Mouse (Mus musculus) G1E (cell line): ENCODE results near the gene Dhrs9. TPM values are rescaled to one million over a fixed set of nuclear protein-coding genes. Genes with fewer than 3 reads are reported as not detected.
"Not testable (repeated sequence)": the region's sequence is repeated elsewhere in the genome, so short reads cannot be mapped to it uniquely, and the experiment has no call there.

Experiments used
- ATAC-seq: 2 replicates; pipeline ENCODE4 v1.8.0; 2016; ENCODE audit warnings: mild to moderate bottlenecking; ENCODE audit not compliant: insufficient number of reproducible peaks, poor library complexity, low FRiP score, severe bottlenecking; ENCODE audit errors: extremely low read depth
- DNase-seq: peaks from one replicate; pipeline ENCODE4 v3.0.0; 2012; ENCODE audit warnings: low spot score
- H3K27me3 ChIP-seq: 2 replicates; pipeline ENCODE4 v1.6.1; 2012; ENCODE audit warnings: mild to moderate bottlenecking, low read length, inconsistent platforms; ENCODE audit not compliant: insufficient read depth
- H3K36me3 ChIP-seq: replicated peaks from 2 replicates; pipeline ENCODE3; 2012; ENCODE audit warnings: mild to moderate bottlenecking, inconsistent platforms
- H3K4me1 ChIP-seq: 2 replicates; pipeline ENCODE4 v1.6.1; 2012; ENCODE audit warnings: low read depth, low read length, inconsistent platforms, mixed read lengths; ENCODE audit not compliant: insufficient read depth
- H3K4me3 ChIP-seq: 2 replicates; pipeline ENCODE4 v1.5.1; 2012; ENCODE audit warnings: low read depth, mild to moderate bottlenecking, inconsistent platforms, low read length, moderate library complexity, mixed read lengths
- H3K9me3 ChIP-seq: replicated peaks from 2 replicates; pipeline ENCODE4 v1.6.1; 2012; ENCODE audit warnings: inconsistent platforms
- CTCF ChIP-seq: IDR thresholded peaks from 2 replicates; pipeline ENCODE4 v1.5.1; 2012; ENCODE audit warnings: low read depth, low read length, inconsistent platforms, mixed read lengths
- GATA1 ChIP-seq: IDR thresholded peaks from 2 replicates; pipeline ENCODE4 v1.6.1; 2012; ENCODE audit warnings: borderline replicate concordance, low read length, inconsistent platforms, mixed read lengths
- GATA2 ChIP-seq: IDR thresholded peaks from 2 replicates; pipeline ENCODE4 v1.6.1; 2012; ENCODE audit warnings: low read depth, low read length, inconsistent platforms, borderline replicate concordance
- POLR2AphosphoS5 ChIP-seq: IDR thresholded peaks from 2 replicates; pipeline ENCODE4 v1.6.1; 2012; ENCODE audit warnings: low read depth, low read length, inconsistent platforms; ENCODE audit not compliant: insufficient replicate concordance
- TAL1 ChIP-seq: conservative IDR thresholded peaks from 2 replicates; pipeline ENCODE4 v1.6.1; 2012; ENCODE audit warnings: low read depth, low read length, inconsistent platforms, mixed read lengths
- polyA plus RNA-seq: library from polyadenylated mRNA; stranded (reverse); fragments of >175 nt; gene quantifications from 2 replicates; pipeline ENCODE4 v1.2.3, GENCODE M21; 2012
- total RNA-seq, 2 experiments: library from RNA; stranded (forward) in 1 of 2; stranded (reverse) in 1 of 2; fragments of 200-1000 nt in 1 of 2; fragments of >200 nt in 1 of 2; fragmentation: Nextera tagmentation in 1 of 2; gene quantifications; 2 replicates each; pipeline ENCODE4 v1.2.3; 2014 to 2017

Gene Dhrs9
- total RNA-seq (2014; fragmentation: Nextera tagmentation) (not detected in 2 replicates), total RNA-seq (2017) (0.12 and 0.16 TPM in 2 replicates), polyA plus RNA-seq (not detected in 2 replicates)

DNA sequence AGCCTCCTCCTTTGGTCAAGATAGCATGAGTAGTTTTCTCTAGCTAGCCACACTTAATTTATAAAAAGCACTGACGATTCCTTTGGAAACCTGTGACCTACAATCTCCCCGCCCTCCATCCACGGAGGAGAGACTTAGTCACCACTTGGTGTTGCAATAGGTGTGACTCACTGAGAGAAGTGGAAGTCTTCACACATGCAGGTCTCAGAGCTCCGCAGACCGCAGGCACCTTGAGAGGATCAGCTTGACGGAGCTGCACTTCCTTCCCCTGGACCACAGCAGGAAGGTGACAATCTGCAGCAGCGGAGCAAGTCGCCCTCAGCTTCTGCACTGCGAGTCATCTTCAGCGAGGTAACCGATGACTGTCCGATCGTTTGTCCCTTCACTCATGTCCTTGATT lies at the start of gene Dhrs9:
Gene Dhrs9, plus strand, starts transcription at position 165 of the 400 bp plus-strand sequence.
- Histone ChIP-seq H3K36me3 (no peaks in the 10 kb centered on the region), H3K9me3 (no peaks in the 10 kb centered on the region), H3K27me3 (peaks cover 3% of the 10 kb centered on the region; the same call in 1 of the 2 replicates), H3K4me3 (no peak within 1 kb of the TSS), H3K4me1 (no peaks in the 10 kb centered on the region)
- ATAC-seq (no peak), DNase-seq (no peak)
- no peak for TF ChIP-seq TAL1
- no peak for TF ChIP-seq GATA1
- no peak for TF ChIP-seq GATA2
- TF ChIP-seq CTCF: no peak
- TF ChIP-seq POLR2AphosphoS5: no peak

DNA sequence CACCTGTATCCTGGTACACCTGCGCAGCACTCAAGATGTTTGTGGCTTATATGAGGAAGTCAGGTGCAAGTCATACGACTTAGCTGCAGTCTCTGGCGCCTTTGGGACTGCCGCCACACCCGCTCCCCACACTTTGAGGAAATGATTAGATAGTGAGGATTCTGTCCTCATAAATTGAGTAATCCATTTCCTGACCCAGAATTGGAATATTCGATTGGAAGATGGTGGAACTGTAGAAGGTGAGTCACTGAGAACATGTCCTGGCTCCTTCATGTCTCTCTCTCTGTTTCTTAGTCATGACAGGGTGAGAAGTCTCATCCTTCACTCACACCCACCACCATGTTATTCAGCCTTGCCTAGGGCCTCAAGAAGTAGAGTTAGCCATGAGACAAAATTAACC lies 48.7 kb upstream of the Dhrs9 start:
- not testable (repeated sequence) for DNase-seq, H3K4me1 ChIP-seq, H3K36me3 ChIP-seq, H3K4me3 ChIP-seq, H3K9me3 ChIP-seq, ATAC-seq, H3K27me3 ChIP-seq

DNA sequence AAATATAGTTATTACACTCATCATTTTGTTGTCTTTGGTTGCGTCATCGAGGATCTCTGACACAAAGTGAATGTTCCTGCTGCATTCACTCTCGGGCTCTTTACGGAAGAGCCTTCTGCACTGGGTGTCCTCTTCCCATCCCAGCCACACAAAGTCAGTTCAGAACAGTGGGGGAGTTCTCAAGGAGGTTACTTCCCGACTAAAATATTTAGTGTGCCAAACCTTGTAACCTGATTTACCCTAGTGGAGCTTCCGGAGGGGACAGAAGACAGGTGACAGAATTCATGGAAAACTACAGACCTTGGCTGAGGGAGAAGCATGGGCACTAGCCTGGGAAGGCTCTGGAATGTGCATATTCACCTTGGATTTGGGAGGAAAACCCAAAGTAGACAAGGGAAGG lies 38.7 kb upstream of the Dhrs9 start:
- Histone ChIP-seq H3K27me3 (0 out of 2 replicates have a peak, but pooled peaks cover 5% of the 10 kb centered on the region), H3K36me3 (no peaks in the 10 kb centered on the region)
- TF ChIP-seq POLR2AphosphoS5 (no peak), GATA1 (no peak), TAL1 (no peak), GATA2 (no peak)

DNA sequence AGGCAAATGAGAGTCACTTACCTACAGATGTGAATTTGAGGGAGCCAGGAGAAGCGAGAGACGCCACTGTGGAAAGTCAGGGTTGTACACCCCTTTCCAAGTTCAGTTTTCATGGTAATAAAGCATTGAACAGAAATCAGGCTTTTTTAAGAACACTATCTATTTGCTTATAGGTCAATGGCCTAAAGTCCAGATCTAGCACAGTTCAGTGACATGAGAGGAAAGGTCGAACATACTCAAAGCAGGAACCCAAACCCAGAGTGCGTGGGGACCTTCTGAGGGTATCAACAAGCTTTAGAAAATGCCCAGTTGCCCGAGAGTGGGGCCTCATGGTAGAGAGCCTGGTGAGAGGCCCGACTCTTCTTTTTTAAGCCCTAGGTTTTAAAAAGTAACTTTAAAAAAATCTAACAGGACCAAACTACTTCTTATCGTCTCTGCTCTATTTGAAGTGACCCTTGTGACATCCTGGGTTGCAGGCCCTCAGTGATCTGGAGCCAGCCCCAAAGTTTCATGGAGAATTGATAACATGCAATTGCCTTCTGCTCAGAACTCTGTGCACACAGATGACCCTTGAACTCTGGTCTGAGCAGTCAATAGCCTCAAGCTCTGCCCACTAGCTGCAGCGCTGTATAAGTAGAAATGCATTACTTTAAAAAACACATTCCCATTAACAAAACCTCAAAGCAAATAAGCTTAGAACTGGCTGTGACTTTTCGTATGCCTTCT lies 37.6 kb upstream of the Dhrs9 start, which contains the start of gene Abcb11:
Gene Abcb11, minus strand, starts transcription at position 121 of the 726 bp plus-strand sequence.
- H3K27me3 ChIP-seq: 0 out of 2 replicates have a peak, but pooled peaks cover 2% of the 10 kb centered on the region
- H3K4me1 ChIP-seq: no peaks in the 10 kb centered on the region
- TF ChIP-seq CTCF (no peak), TAL1 (no peak), GATA1 (no peak), GATA2 (no peak), POLR2AphosphoS5 (no peak)
- H3K4me3 ChIP-seq: no peak within 1 kb of the TSS
- no peaks in the 10 kb centered on the region for H3K36me3 ChIP-seq
- ATAC-seq: no peak
- no peak for DNase-seq
- H3K9me3 ChIP-seq: no peaks in the 10 kb centered on the region

More for the DNA sequence above, 38.7 kb upstream of the Dhrs9 start:
- Histone ChIP-seq H3K9me3 (no peaks in the 10 kb centered on the region), H3K4me1 (no peaks in the 10 kb centered on the region), H3K4me3 (no peak overlapping the region)
- ATAC-seq (no peak), DNase-seq (no peak)

DNA sequence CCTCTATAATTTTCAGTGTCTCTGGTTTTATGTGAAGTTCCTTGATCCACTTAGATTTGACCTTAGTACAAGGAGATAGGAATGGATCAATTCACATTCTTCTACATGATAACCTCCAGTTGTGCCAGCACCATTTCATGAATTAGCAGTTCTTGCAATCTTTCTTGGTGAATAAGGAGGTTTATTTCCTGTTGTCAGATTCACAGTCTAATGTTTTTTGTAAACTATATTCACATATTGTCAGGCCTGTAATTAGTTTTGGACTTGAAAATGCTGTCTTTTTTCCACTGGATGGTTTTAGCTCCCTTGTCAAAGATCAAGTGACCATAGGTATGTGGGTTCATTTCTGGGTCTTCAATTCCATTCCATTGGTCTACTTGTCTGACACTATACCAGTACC lies 24.8 kb upstream of the Dhrs9 start:
- DNase-seq, H3K36me3 ChIP-seq, H3K27me3 ChIP-seq, H3K4me1 ChIP-seq, H3K4me3 ChIP-seq, H3K9me3 ChIP-seq: not testable (repeated sequence)
- ATAC-seq: peak; percentile 100

DNA sequence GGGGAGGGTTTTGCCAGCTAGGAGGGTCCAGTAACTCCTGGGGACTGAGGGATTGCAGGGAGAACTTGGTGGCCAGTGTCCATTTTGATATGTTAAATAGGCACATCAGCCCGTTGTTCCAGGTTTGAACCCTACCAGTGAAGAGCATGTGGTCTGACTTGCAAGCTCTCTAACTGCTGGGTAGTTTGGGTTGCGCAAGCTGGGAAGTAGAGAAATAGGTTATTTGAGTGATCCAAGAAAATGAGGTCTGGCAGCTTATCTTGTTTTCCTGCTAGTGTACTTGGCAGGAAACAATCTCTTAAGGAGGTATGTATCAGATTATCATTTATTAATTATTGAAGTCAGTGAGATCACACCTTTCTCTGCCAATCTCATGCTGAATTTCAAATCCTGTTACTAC lies 15.4 kb upstream of the Dhrs9 start:
- TF ChIP-seq CTCF: no peak
- no peak for TF ChIP-seq GATA1
- no peak for TF ChIP-seq GATA2
- no peak for TF ChIP-seq POLR2AphosphoS5
- no peak for TF ChIP-seq TAL1
- Histone ChIP-seq H3K9me3 (no peaks in the 10 kb centered on the region), H3K4me3 (no peak overlapping the region), H3K27me3 (0 out of 2 replicates have a peak, but pooled peaks cover 3% of the 10 kb centered on the region), H3K4me1 (no peaks in the 10 kb centered on the region), H3K36me3 (no peaks in the 10 kb centered on the region)
- ATAC-seq: no peak
- DNase-seq: no peak

DNA sequence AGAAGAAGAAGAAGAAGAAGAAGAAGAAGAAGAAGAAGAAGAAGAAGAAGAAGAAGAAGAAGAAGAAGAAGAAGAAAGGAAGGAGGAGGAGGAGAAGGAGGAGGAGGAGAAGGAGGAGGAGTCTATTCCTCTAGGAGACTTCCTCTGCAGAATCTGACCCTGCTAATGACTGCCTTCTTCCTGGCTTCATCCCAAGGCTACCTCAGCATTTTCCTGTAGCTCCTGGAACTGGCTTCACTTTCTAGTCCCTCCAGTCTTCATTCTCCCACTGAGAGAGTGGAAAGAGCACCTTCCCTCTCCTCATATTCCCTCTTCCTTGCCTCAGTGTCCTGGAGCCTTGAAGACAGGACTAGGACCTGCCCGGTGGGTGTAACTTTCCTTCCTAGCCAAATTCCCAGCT lies 15.0 kb upstream of the Dhrs9 start:
- Histone ChIP-seq H3K4me1 (no peaks in the 10 kb centered on the region), H3K36me3 (no peaks in the 10 kb centered on the region), H3K27me3 (0 out of 2 replicates have a peak, but pooled peaks cover 3% of the 10 kb centered on the region), H3K9me3 (no peaks in the 10 kb centered on the region), H3K4me3 (no peak overlapping the region)
- ATAC-seq (no peak), DNase-seq (no peak)
- no peak for TF ChIP-seq CTCF
- no peak for TF ChIP-seq GATA1
- TF ChIP-seq GATA2: no peak
- TF ChIP-seq TAL1: no peak
- TF ChIP-seq POLR2AphosphoS5: no peak
